Mouse (Mus musculus): Measurements from ENCODE around the gene Krtap1-4. TPM values are rescaled to one million over a fixed set of nuclear protein-coding genes. Genes with fewer than 3 reads are reported as not detected.

The Krtap1-4 gene
- polyA plus RNA-seq, 1 experiment from 2014 or later: not detected

DNA sequence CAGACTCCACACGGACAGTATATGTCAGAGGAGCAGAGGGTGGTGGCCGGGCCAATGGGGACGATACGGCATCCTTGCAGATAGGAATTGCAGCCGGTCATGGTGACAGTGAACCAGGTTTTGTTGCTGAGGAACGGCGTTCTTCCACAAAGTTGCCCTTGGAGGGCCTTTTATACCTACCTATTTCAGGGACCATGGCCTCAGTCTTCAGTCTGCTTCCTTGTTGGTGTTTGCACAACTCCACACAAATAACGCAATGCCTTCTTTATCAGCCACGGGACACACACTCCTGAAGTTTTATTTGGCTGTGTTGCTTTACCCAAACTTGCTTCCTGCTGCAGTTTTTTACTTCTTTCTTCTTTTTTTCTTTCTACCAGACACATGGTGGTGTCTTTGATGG, 24.1 kb downstream of the Krtap1-4 start, which contains the start of gene Gm11939:
Gm11939 (minus strand) TSS at position 101 of the 400 bp plus-strand sequence.
- no peak within 1 kb of the TSS for H3K9ac ChIP-seq (ENCODE audit: low read length)
- no peak within 1 kb of the TSS for H3K4me2 ChIP-seq (ENCODE audit: low read depth)
- no peak for DNase-seq (ENCODE audit: low spot score)
- no peaks in the 10 kb centered on the region for H3K9me3 ChIP-seq (ENCODE audit: control insufficient read depth, low read length)
- H3K4me1 ChIP-seq (ENCODE audit: control insufficient read depth, insufficient read depth, low read length): no peaks in the 10 kb centered on the region
- no peak within 1 kb of the TSS for H3K27ac ChIP-seq (ENCODE audit: low read depth, low read length)
- H3K36me3 ChIP-seq (ENCODE audit: control insufficient read depth, insufficient read depth, low read length): no peaks in the 10 kb centered on the region
- no peak within 1 kb of the TSS for H3K4me3 ChIP-seq (ENCODE audit: low read depth, low read length)
- 91% methylated on average over 9 of the region's 9 CpGs for WGBS
- H3K27me3 ChIP-seq (ENCODE audit: control insufficient read depth, insufficient read depth, low read length): no peaks in the 10 kb centered on the region
- no peak for ATAC-seq (ENCODE audit: insufficient read depth, low FRiP score, low TSS enrichment)

- no peak overlapping the region for H3K4me3 ChIP-seq (ENCODE audit: low read depth, low read length)
- 85% methylated on average over 3 of the region's 3 CpGs for WGBS
Observed at GRCm38 (mm10) chr11:99557976-99558745, 25.3 kb downstream of the Krtap1-4 start.

DNA sequence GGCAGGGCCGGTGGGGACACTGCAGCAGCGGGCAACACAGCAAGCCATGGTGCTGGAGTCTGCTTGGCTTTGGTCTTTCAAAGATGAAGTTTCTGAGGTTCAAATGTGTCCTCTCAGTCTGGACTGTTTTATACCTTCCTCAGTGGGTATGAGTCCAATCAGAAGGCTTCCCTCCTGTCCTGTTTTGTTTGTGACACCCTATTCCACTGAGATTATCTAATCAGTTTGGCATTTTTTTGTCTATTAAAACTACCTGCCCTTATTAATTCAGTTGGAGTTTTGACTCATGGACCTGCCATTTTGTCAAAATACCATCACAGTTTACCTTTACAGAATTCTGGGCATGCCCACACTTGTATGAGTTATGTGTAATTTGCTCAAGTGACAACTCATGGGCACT, 26.7 kb downstream of the Krtap1-4 start, which contains the start of gene Krtap3-2:
Krtap3-2 (minus strand) TSS at position 101 of the 400 bp plus-strand sequence.
- H3K36me3 ChIP-seq (ENCODE audit: control insufficient read depth, insufficient read depth, low read length): no peaks in the 10 kb centered on the region
- ATAC-seq (ENCODE audit: insufficient read depth, low FRiP score, low TSS enrichment) (no peak), DNase-seq (ENCODE audit: low spot score) (no peak)
- no peak within 1 kb of the TSS for H3K4me2 ChIP-seq (ENCODE audit: low read depth)
- no peak within 1 kb of the TSS for H3K4me3 ChIP-seq (ENCODE audit: low read depth, low read length)
- WGBS: 76% methylated on average over 2 of the region's 2 CpGs
- no peak within 1 kb of the TSS for H3K9ac ChIP-seq (ENCODE audit: low read length)
- no peaks in the 10 kb centered on the region for H3K4me1 ChIP-seq (ENCODE audit: control insufficient read depth, insufficient read depth, low read length)
- H3K27ac ChIP-seq (ENCODE audit: low read depth, low read length): no peak within 1 kb of the TSS
- H3K27me3 ChIP-seq (ENCODE audit: control insufficient read depth, insufficient read depth, low read length): no peaks in the 10 kb centered on the region
- no peaks in the 10 kb centered on the region for H3K9me3 ChIP-seq (ENCODE audit: control insufficient read depth, low read length)

More at GRCm38 (mm10) chr11:99557976-99558745, 25.3 kb downstream of the Krtap1-4 start:
- Histone ChIP-seq H3K9me3 (ENCODE audit: control insufficient read depth, low read length) (no peaks in the 10 kb centered on the region), H3K4me2 (ENCODE audit: low read depth) (no peak overlapping the region), H3K9ac (ENCODE audit: low read length) (no peak overlapping the region), H3K27me3 (ENCODE audit: control insufficient read depth, insufficient read depth, low read length) (no peaks in the 10 kb centered on the region), H3K27ac (ENCODE audit: low read depth, low read length) (no peak overlapping the region), H3K36me3 (ENCODE audit: control insufficient read depth, insufficient read depth, low read length) (no peaks in the 10 kb centered on the region), H3K4me1 (ENCODE audit: control insufficient read depth, insufficient read depth, low read length) (no peaks in the 10 kb centered on the region)
- DNase-seq (ENCODE audit: low spot score) (no peak), ATAC-seq (ENCODE audit: insufficient read depth, low FRiP score, low TSS enrichment) (no peak)

GRCm38 (mm10) chr11:99556195-99556594, 27.3 kb downstream of the Krtap1-4 start:
- H3K9me3 ChIP-seq (ENCODE audit: control insufficient read depth, low read length): no peaks in the 10 kb centered on the region
- DNase-seq (ENCODE audit: low spot score) (no peak), ATAC-seq (ENCODE audit: insufficient read depth, low FRiP score, low TSS enrichment) (no peak)
- H3K36me3 ChIP-seq (ENCODE audit: control insufficient read depth, insufficient read depth, low read length): no peaks in the 10 kb centered on the region
- 80% methylated on average over 2 of the region's 2 CpGs for WGBS
- no peaks in the 10 kb centered on the region for H3K4me1 ChIP-seq (ENCODE audit: control insufficient read depth, insufficient read depth, low read length)
- H3K4me2 ChIP-seq (ENCODE audit: low read depth): no peak overlapping the region
- H3K9ac ChIP-seq (ENCODE audit: low read length): no peak overlapping the region
- H3K27ac ChIP-seq (ENCODE audit: low read depth, low read length): no peak overlapping the region
- no peaks in the 10 kb centered on the region for H3K27me3 ChIP-seq (ENCODE audit: control insufficient read depth, insufficient read depth, low read length)
- H3K4me3 ChIP-seq (ENCODE audit: low read depth, low read length): no peak overlapping the region

DNA sequence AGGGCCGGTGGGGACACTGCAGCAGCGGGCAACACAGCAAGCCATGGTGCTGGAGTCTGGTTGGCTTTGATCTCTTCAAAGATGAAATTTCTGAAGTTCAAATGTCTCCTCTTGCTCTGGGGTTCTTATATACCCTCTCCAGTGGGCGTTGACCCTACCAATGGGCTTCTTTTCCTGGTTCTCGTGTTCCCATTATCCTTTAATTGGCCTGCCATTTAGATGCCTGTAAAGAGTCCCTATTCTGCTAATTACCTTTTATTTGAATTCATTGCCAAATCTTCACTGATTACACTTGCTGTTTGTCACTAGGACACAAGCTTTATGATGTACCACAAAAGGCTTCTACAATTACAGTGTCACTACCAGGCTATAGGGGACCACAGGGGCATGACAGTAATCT, 32.7 kb downstream of the Krtap1-4 start, which contains the start of gene Krtap3-3:
Krtap3-3 (minus strand) TSS at position 101 of the 400 bp plus-strand sequence.
- Histone ChIP-seq H3K4me3 (ENCODE audit: low read depth, low read length) (no peak within 1 kb of the TSS), H3K27ac (ENCODE audit: low read depth, low read length) (no peak within 1 kb of the TSS), H3K27me3 (ENCODE audit: control insufficient read depth, insufficient read depth, low read length) (no peaks in the 10 kb centered on the region), H3K4me1 (ENCODE audit: control insufficient read depth, insufficient read depth, low read length) (no peaks in the 10 kb centered on the region), H3K9ac (ENCODE audit: low read length) (no peak within 1 kb of the TSS), H3K36me3 (ENCODE audit: control insufficient read depth, insufficient read depth, low read length) (no peaks in the 10 kb centered on the region), H3K9me3 (ENCODE audit: control insufficient read depth, low read length) (no peaks in the 10 kb centered on the region), H3K4me2 (ENCODE audit: low read depth) (no peak within 1 kb of the TSS)
- 58% methylated on average over 4 of the region's 4 CpGs for WGBS
- ATAC-seq (ENCODE audit: insufficient read depth, low FRiP score, low TSS enrichment) (no peak), DNase-seq (ENCODE audit: low spot score) (no peak)

DNA sequence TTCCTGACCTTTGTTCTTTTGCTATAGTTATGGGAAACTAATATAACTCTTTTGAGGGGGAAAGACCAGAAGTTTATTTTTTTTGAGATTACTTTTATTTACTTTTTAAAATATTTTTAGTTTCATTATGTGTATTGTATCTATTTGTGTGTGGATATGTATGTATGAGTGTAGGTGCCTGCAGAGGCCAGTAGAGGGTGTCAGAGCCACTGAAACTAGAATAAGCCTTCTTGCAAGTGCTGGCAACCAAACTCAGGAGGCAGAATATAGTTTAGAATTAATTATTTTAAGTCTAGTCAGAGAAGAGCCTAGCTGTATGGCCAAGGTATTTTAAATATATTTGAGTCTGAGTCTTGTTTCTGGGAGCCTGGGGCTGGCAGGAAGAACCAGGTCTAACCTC, 35.6 kb downstream of the Krtap1-4 start:
- Histone ChIP-seq H3K36me3 (ENCODE audit: control insufficient read depth, insufficient read depth, low read length) (no peaks in the 10 kb centered on the region), H3K9me3 (ENCODE audit: control insufficient read depth, low read length) (no peaks in the 10 kb centered on the region), H3K27ac (ENCODE audit: low read depth, low read length) (no peak overlapping the region), H3K4me2 (ENCODE audit: low read depth) (no peak overlapping the region), H3K4me3 (ENCODE audit: low read depth, low read length) (no peak overlapping the region), H3K9ac (ENCODE audit: low read length) (no peak overlapping the region), H3K27me3 (ENCODE audit: control insufficient read depth, insufficient read depth, low read length) (no peaks in the 10 kb centered on the region), H3K4me1 (ENCODE audit: control insufficient read depth, insufficient read depth, low read length) (no peaks in the 10 kb centered on the region)
- ATAC-seq (ENCODE audit: insufficient read depth, low FRiP score, low TSS enrichment) (no peak), DNase-seq (ENCODE audit: low spot score) (no peak)

DNA sequence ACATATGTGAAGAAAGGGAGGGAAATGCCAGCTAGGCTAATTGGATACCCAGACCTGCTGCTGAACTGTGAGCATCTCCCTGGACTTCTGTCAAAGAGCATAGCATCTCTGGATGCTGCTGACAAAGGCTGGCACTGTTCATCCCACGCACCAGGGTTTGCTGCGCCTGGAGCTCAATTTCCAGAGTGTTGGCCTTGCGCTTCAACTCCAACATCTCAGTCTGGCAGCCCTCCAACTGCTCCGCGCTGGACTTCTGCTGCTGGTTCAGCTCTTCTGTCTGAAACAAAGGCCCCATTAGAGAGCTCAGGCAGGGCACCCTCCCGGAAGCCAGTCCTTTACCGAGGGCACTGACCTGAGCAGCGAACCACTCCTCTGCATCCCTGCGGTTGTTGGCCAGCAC, 43.7 kb downstream of the Krtap1-4 start:
- no peak overlapping the region for H3K4me3 ChIP-seq (ENCODE audit: low read depth, low read length)
- 82% methylated on average over 9 of the region's 9 CpGs for WGBS
- H3K27me3 ChIP-seq (ENCODE audit: control insufficient read depth, insufficient read depth, low read length): no peaks in the 10 kb centered on the region
- H3K4me1 ChIP-seq (ENCODE audit: control insufficient read depth, insufficient read depth, low read length): no peaks in the 10 kb centered on the region
- H3K27ac ChIP-seq (ENCODE audit: low read depth, low read length): no peak overlapping the region
- ATAC-seq (ENCODE audit: insufficient read depth, low FRiP score, low TSS enrichment) (no peak), DNase-seq (ENCODE audit: low spot score) (no peak)
- no peak overlapping the region for H3K4me2 ChIP-seq (ENCODE audit: low read depth)
- no peaks in the 10 kb centered on the region for H3K9me3 ChIP-seq (ENCODE audit: control insufficient read depth, low read length)
- no peaks in the 10 kb centered on the region for H3K36me3 ChIP-seq (ENCODE audit: control insufficient read depth, insufficient read depth, low read length)
- H3K9ac ChIP-seq (ENCODE audit: low read length): no peak overlapping the region
